Mouse (Mus musculus) layer of hippocampus, adult 11-12 months (tissue): Measurements from ENCODE around the gene Shisal2a.

Experiments
- DNase-seq: peaks from one replicate; pipeline ENCODE4 v3.0.0; 2022; ENCODE audit warnings: low spot score

Shisal2a gene

GRCm38 (mm10) chr4:108383183-108383714, at the start of gene Shisal2a:
Shisal2a (minus strand) TSS chr4:108383349.
- no peak for DNase-seq

DNA sequence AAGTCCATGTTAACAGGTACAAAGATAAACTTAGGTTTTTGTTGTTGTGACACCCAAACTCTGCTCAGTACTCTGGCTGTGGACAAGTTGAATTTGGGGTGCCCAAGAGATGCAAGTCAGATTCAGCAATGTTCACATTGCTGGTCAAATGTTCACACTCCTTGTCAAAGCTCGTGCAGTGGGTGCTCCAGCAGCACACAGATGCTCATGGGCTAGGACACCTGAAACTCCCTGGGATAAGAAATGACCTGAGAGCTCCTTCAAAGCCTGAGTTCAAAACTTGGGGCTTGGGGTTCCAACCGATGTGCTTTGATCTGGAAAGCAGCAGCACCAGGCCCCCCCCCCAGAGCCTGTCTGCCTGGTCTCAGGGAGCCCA, 48.4 kb upstream of the Shisal2a start:
- no peak for DNase-seq

GRCm38 (mm10) chr4:108430656-108431560, 47.8 kb upstream of the Shisal2a start:
- no peak for DNase-seq

DNA sequence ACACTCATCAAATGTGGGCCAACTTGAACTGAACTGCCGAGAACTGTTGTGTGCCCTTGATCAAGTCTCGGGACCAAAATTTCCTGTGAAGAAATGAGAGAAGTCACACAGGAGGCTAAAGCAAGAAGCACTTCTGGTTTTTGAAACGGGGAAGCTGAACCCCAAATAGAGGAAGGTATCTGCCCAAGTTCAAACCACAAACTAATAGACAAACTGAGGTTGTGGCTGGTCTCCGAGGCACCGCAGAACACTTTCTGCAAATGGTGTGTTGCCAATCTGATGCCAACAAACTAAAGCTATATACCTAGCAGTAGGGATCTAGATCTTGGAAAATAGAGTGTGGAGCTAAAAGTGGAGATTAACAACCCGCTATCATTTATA, 45.2 kb upstream of the Shisal2a start:
- no peak for DNase-seq

- DNase-seq = no peak
Observed at GRCm38 (mm10) chr4:108427719-108428340, 44.7 kb upstream of the Shisal2a start.

DNA sequence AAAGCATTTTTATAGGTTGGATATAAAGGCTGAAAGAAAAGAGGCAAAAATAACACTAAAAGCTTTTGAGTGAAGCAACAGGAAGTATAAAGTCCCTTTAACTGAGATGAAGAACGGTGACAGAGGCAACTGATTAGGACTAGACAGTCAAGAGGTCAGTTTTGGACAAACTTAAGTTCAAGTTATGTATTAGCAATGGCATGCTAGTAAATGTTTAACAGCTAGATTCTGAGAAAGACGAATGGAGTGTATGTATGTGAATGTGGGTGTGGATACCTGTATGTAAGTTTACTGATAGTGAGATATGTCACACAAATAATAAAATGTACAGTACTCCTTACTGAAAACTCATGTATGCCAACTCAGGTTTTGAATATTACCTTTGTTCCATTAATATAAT, 41.4 kb upstream of the Shisal2a start:
- DNase-seq = no peak

DNA sequence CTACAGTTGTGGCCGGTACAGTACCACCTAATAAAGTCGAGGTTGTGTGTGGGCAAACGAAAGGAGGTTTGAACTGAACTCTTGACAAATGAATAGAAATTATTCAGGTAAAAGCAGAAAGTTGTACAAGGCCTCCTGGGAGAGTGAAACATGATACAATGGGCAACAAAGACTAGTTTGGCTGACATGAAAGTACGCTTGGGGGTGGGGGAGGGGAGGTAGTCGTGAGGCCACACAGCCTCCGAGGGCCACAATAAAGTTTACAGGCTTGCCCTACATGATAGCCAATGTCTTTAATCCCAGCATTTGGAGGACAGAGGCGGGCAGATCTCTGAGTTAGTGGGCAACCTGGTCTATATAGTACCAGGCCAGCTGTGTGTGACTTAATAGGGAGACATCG, 24.5 kb upstream of the Shisal2a start:
- DNase-seq = no peak

DNA sequence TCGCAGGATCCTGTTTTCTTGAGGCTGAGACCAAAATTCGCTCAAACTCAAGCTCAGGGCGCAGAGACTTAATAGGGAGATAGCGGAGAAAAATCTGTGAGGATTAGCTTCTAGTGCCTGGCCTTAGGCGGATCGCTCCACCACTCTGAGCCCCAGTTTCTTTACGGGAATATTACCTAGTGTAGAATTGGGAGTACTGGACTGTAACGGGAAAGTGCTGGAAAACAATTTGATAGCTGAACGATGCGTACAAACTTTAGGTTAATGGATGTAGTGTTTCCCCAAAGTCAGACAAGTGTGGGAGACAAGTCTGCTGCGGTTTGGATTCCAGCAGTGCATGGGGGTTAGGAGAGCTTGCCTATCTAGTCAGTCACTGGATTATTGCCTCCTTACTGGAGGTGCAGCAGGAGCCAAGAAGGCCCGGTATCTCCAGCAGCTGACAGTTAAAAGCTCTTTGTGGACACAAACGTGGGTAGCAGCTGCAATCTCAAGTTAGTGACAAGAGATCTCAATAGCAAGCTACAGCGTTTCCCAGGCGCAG, 23.8 kb upstream of the Shisal2a start, which contains the start of gene Gpx7:
TSS of gene Gpx7 (minus strand) at position 101 of the 541 bp plus-strand sequence.
- no peak for DNase-seq

GRCm38 (mm10) chr4:108406138-108406860, 23.1 kb upstream of the Shisal2a start:
- DNase-seq = peak; percentile 55

DNA sequence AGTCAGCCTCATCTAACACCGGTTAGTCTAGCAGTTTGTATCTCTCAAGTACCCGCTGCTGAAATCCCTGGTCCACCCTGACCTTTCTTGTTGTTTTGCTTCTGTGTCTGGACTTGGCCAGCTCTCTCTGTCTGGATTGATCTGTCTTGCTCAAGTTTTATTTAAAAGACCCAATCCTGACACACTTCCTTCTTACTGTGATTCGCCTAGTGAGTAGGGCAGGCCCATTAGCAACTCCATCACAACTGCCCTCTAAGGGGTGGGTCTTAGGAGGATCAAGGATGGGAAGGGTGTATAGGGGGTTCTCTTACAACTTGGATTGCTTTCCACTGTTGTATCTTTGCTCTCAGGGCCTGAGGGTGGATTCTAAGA, 22.6 kb upstream of the Shisal2a start:
- DNase-seq = no peak

DNA sequence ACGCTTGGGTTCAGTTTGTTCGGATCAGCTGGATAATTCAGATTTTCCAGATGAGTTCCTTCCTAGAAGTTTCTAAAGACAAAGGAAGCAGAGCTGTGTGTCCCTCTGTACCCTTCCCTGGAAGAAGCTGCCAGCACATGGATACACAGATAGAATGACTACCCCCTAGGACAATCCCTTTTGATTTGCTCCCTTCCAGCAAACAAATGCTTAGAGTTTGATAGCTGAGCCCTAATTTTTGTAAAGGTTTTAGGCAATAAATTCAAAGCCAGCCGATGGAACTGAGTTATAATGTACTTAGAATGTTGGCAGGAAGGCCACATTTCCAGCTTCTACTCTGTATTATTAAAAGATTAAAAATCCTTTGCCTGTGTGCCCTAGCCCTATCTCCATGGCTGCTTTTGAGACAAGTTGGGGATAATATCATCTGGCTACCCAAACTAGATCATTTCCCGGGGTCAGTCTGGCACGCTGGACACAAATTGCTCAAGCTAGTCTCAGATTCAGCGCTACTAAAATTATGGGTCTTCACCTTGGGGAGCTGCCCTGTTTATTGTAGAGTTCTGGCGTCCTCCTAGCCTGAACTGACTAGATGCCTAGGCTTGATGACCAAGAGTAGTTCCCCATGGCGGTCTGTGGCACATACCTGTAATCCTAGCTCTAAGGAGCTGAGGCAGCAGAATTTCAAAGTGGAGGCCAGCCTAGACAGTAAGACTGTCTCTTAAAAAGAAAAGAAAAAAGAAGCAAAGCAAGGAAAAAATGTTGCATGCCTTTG, 20.9 kb upstream of the Shisal2a start:
- no peak for DNase-seq

DNA sequence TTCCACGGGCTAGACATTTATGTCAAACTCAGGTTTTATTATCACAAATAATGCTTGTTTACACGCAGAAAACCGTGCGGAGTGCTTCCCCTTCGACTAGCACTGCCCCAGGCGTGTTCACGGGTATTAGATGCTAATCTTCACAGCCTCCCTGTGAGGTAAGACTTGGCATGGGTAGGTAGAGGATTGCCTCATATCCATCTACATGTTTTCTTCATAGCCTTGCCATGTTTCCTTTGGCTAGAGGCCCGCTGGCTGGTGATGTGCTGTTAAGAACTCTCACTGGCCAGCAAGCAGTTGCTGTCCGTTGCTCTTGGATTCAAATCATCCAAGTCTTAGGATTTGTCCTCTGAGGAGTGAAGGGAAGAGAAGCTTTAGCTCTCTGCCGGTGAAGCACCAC, 17.2 kb upstream of the Shisal2a start:
- DNase-seq = no peak

GRCm38 (mm10) chr4:108394236-108394635, 11.1 kb upstream of the Shisal2a start:
- DNase-seq = no peak

DNA sequence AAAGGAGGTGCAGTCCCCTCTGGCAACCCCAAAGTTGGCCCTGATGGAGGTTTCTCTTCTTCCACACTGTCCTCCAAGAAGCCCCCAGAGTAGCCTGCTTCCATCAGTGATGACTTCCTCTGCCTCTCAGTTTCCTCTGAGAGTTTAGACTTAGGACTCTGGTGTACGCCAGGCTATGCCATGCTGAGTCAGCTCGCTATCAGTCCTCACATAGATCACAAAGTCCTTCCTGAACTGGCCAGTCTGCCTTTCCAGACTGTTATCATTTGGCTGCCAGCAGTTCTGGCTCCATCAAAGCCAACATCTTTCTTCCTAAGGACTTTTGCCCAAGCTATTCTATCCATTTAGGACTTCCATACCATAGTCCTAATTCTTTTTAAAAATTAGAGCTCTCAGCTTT, 9.4 kb upstream of the Shisal2a start:
- DNase-seq = no peak

GRCm38 (mm10) chr4:108391124-108391523, 8.0 kb upstream of the Shisal2a start:
- DNase-seq = no peak

- DNase-seq = no peak
Observed at GRCm38 (mm10) chr4:108388741-108389140, 5.6 kb upstream of the Shisal2a start.

- peak; percentile 11 for DNase-seq
Observed at GRCm38 (mm10) chr4:108387681-108388253, 4.6 kb upstream of the Shisal2a start.

DNA sequence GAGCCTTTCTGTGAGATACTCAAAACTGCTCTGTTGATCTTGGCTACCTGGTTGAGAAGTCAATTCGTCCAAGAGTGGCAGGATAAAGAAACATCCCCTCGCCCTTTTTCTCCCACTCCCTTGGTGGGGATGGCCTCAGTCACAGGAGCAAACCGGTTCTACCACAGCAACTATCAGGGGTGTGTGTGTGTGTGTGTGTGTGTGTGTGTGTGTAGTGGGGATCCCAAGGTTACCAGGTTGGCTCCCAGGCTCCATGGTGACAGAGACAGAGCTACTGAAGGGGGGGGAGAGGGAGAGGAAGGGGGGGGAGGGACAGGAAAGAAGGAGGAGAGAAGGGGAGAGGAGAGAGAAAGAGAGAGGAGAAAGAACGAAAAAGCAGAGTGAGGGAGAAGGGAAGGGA, 4.0 kb upstream of the Shisal2a start:
- DNase-seq = no peak

DNA sequence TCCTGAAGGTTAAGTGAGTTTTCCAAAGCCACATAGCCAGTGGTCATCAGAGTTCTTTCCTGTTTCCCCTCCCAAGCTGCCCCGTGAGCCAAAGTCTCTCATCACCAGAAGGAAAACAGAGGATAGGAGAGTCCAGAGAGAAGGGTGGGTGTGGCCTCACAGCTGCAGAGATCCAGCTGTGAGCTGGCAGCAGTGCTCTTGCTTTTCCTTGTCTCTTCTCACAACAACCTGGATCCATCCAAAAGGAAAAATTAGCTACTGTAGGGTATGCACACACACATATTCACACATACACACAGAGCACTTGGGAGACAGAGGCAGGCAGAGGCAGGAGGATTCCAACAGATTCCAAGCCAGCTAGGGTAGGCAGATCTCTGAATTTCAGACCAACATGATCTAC, 2.9 kb upstream of the Shisal2a start:
- DNase-seq = no peak

DNA sequence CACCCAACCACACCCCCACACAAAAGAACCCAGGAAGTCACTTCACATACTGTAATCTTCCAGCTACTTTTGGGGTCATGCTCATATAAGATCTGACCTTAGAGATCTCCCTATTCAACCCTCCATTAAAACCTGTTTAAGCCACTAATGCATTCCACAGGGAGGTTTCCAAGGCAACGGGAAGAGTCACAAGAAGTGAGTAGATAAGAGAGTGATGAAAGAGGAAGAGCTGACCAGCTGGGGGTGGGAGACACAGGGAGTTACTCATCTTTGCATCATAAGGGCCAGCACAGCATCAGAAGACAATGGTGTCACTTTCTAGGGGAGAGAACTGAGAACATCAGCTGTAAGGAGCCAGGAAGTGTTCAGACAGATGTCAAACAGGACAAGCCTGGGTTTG, 3.0 kb downstream of the Shisal2a start:
- no peak for DNase-seq

DNA sequence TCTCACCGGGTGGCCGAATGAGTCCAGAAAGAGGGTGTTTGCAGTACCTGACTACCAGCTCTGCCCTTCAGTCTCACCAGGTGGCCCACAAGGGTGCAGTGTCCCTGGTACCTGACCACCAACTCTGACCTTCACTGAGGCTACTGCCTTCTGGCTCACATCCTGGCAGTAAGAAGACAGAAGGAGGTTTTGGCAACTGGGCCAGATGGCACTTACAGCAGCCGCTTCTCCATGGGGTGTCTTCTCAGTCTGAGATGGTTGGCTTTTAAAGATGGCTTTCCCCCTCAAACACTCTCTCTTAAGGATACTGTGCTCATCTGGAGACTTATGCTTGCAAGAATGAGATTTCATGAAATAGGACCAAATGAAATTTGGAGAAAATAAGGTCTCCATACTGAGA, 3.7 kb downstream of the Shisal2a start:
- no peak for DNase-seq
